Mouse (Mus musculus): ENCODE data around the gene Rabl6.
"Not testable (repeated sequence)": the region's sequence is repeated elsewhere in the genome, so short reads cannot be mapped to it uniquely, and the experiment has no call there.

Gene Rabl6

DNA sequence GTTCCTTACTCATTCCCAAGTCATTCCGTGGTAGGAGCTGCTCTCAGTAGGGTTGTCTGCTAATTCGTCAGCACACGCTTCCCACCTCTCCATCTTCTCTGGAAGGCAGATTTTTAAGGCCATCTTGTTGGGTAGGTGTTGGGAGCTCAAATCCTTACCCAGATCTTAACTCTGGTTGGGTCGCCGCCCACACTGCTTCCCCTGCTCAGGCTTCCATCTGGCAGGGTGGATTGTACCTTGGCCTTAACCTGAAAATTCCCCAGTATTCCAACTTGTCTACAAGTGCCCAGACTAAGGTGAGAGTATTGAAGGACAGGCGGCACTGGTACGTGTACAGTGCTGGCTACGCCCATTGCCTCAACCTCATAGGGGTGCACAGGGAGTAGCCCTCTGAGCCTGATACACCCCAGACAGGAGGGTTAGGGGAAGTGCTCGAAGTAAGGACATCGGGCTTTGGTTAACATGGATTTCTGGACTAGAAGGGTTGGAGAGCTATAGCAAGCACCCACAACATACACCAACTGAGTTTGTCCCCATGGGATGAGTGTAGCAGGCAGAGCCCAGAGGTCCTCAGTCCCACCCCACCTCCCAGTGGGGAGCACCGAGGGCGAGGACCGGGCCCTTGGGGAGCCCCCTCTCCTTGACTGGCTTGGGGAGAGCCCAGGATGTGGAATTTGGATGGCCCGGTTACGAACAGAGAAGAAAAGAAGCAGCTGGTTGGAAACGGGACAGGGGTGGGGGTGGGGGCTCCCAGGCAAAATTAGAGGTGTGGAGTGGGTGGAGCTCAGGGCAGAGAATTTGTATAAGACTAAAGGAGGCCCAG lies 32.1 kb downstream of the Rabl6 start:
- DNase-seq (ENCODE audit: low spot score in 2 of 2), result no peak

GRCm38 (mm10) chr2:25575432-25576027 lies 32.8 kb downstream of the Rabl6 start:
- peak; percentile 50 to 54 for DNase-seq (ENCODE audit: low spot score in 2 of 2)

GRCm38 (mm10) chr2:25574579-25575431 lies 33.5 kb downstream of the Rabl6 start, which contains the start of the genes Mamdc4 and Phpt1:
TSS of gene Mamdc4 (minus strand) at chr2:25574845.
TSS of gene Phpt1 (minus strand) at chr2:25575224.
- DNase-seq (ENCODE audit: low spot score in 2 of 2), result peak; percentile 95

- no peak for DNase-seq (ENCODE audit: low spot score in 2 of 2)
These were observed 34.2 kb downstream of the Rabl6 start for GRCm38 (mm10) chr2:25574136-25574535.

DNA sequence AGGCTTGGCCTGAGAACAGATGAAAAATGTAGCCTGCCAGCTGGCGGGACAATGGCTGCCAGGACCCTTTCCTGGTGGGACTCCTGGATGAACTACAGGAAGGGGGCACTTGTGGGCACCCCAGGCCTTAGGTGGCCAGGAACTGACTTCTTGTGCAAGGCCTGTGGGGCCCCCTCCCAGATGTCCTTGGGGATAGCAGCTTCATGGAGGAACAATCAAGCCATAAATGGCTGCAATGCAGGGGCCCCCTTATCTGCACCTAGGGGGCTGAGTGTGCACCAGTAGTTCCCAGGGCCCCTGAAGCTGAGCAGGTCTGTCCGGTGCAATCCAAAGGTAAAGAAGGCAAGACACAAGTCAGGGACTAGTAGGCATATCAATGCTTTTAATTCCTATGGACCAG lies 35.3 kb downstream of the Rabl6 start:
- no peak for DNase-seq (ENCODE audit: low spot score in 2 of 2)

GRCm38 (mm10) chr2:25571221-25571620 lies 37.1 kb downstream of the Rabl6 start:
- DNase-seq (ENCODE audit: low spot score in 2 of 2), result no peak

DNA sequence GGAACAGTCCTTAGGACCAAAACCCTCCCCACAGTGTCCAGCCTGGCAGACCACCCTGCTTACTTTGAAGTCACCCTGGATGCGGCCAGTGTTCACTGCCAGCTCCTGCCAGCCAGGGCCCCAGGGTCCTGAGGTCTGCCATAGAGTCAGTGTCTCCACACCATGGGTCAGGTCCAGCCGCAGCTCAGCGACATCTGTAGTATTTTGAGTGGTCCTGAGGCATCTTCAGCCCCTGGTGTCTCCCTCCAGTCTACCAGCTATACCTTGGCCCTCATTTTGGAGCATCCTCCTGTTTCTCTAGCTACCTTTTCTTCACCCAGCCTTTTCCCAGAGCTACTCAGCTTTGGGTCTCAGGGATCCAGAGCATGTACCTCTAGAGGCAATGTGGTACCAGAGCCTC lies 39.0 kb downstream of the Rabl6 start:
- no peak for DNase-seq (ENCODE audit: low spot score in 2 of 2)

GRCm38 (mm10) chr2:25568473-25569019 lies 39.8 kb downstream of the Rabl6 start:
- no peak for DNase-seq (ENCODE audit: low spot score in 2 of 2)

DNA sequence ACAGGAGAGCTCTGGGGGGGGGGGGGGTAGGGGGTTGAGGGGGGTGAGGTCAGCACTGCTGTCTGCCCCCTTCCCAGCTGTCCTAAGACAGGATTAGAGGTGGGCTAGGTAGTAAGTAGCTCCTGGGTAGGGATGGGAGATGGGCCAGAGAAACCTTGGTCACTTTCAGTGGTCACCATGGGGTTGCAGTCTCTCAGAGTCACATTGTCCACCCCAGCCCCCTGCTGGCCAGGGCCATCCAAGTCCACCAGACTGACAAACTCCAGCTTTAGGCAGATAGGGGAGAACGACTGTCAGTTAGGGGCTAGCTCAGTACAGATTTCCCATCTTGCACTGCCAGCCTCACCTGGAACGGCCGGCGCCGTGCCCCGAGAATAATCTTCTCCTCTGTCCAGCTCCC lies 41.8 kb downstream of the Rabl6 start:
- DNase-seq (ENCODE audit: low spot score in 2 of 2), result no peak

DNA sequence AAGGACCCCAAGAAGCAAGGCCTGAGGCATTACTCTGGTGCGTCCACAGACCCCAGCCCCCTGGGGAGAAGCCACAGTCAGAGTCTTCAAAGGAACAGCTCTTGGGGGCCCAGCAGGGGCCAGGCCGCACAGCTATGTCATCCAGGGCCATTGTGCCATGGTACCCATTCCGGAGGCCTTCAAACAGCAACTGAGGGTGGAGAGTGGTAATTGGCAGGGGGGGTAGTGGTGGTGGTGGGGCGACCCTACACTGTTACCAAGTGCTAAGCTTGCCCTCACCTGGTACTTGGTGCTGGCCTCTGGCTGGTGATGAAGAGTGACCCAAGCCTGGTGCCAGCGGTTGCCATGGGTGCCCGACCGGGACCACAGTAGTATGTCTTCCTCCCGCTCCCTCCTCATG lies 42.6 kb downstream of the Rabl6 start:
- DNase-seq (ENCODE audit: low spot score in 2 of 2), result no peak

GRCm38 (mm10) chr2:25561946-25562345 lies 46.4 kb downstream of the Rabl6 start:
- DNase-seq (ENCODE audit: low spot score in 2 of 2), result no peak

GRCm38 (mm10) chr2:25560551-25560950 lies 47.8 kb downstream of the Rabl6 start:
- no peak for DNase-seq (ENCODE audit: low spot score in 2 of 2)

DNA sequence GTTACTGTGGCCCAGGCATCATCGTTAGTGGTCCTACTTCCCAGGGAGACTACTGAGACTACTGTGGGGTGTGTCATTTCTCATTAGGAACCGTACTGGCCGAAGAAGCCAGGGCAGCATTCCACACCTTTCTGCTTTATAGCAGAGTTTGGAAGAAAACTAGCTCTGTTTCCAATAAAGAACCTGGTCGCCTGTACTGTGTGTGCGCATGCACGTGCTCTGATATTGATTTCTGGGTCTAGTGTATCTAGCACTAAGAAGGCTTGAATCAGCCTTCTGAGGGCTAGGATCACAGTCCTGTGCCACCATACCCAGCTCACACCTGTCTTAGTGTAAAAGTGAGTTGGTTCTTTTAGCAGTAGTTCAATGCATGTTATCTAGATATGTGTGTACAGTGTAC lies 49.5 kb downstream of the Rabl6 start:
- DNase-seq (ENCODE audit: low spot score in 2 of 2), result no peak

DNA sequence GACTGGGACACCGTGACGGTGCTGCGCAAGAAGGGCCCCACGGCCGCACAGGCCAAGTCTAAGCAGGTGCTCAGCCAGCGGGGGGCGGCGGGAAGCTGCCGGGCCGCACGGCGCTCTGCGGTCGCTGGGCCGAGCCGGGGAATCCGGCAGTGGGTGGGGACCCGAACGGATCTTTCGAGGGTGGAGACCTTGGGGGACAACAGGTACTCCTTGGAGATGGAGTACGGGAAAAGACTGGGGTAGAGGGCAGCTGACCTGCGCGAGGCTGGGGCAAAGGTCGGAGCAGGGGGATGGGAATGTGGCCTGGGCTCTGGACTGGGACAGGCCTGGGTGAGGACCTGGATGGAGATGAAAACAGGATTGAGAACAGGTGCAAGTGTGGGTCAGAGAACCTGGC lies 50.4 kb downstream of the Rabl6 start:
- DNase-seq (ENCODE audit: low spot score in 2 of 2), result no peak

- DNase-seq (ENCODE audit: low spot score in 2 of 2), result peak; percentile 93 to 94
These were observed 50.9 kb downstream of the Rabl6 start, which contains the start of gene Edf1 for GRCm38 (mm10) chr2:25557221-25557963. TSS of gene Edf1 (plus strand) at chr2:25557847.

DNA sequence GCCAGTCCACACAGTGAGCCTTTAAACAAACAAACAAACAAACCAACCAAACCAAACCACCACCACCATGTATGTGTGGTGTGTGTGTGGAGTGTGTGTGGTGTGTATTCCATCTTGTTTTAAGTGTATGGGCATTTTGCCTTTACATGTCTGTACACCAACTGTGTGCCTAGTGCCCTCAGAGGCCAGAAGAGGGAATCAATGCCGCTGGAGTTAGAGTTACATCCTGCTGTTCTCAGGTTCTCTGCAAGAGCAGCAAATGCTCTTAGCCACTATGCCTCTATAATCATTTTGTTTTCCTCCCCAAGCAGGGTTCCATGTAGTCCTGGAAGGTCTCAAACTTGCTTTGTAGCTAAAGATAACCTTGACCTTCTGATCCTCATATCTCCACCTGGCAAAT lies 52.0 kb downstream of the Rabl6 start:
- no peak for DNase-seq (ENCODE audit: low spot score in 2 of 2)

- not testable (repeated sequence) for DNase-seq (ENCODE audit: low spot score in 2 of 2)
These were observed 52.8 kb downstream of the Rabl6 start for GRCm38 (mm10) chr2:25555479-25555878.

DNA sequence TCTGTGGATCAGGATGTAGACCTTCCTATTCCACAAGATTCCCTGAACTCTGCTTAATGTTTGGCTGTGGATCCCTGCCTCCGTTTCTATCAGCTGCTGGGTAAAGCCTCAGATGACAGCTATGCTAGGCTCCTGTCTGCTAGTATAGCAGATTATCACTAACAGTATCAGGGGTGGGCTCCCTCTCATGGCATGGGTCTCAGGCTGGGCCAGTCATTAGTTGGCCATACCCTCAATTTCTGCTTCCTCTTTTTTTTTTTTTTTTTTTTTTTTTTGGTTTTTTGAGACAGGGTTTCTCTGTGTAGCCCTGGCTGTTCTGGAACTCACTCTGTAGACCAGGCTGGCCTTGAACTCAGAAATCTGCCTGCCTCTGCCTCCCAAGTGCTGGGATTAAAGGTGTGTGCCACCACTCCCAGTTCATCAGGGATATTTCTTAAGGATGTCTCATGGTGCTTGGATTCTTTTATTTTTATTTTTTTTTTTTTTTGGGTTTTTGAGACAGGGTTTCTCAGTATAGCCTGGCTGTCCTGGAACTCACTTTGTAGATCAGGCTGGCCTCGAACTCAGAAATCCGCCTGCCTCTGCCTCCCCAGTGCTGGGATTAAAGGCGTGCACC lies 55.0 kb downstream of the Rabl6 start:
- DNase-seq (ENCODE audit: low spot score in 2 of 2), result not testable (repeated sequence)

- peak; percentile 35 to 52 for DNase-seq (ENCODE audit: low spot score in 2 of 2)
These were observed 57.1 kb downstream of the Rabl6 start for GRCm38 (mm10) chr2:25551186-25551585.
